Mouse (Mus musculus) lung, embryonic 15.5 days (tissue): Measurements from ENCODE around the gene Olfr1465. TPM values are rescaled to one million over a fixed set of nuclear protein-coding genes. Genes with fewer than 3 reads are reported as not detected.

Source experiments
- ATAC-seq: fragments of 200-750 bp; cut with Nextera tagmentation; 2 replicates; pipeline ENCODE4 v1.8.0; 2017; ENCODE audit warnings: moderate number of reproducible peaks, borderline replicate concordance; ENCODE audit not compliant: low FRiP score, low TSS enrichment; ENCODE audit errors: extremely low read depth
- H3K27ac ChIP-seq: fragments of 300-500 bp; sonication (generic); 2 replicates; pipeline ENCODE4 v1.5.1; 2015; ENCODE audit warnings: moderate library complexity, mild to moderate bottlenecking, inconsistent platforms
- H3K27me3 ChIP-seq: fragments of 300-500 bp; sonication (generic); 2 replicates; pipeline ENCODE4 v1.6.1; 2015; ENCODE audit warnings: inconsistent platforms
- H3K36me3 ChIP-seq: fragments of 300-500 bp; sonication (generic); 2 replicates; pipeline ENCODE4 v1.6.1; 2015; ENCODE audit warnings: inconsistent platforms
- H3K4me1 ChIP-seq: fragments of 300-500 bp; sonication (generic); 2 replicates; pipeline ENCODE4 v1.6.1; 2015; ENCODE audit warnings: inconsistent platforms
- H3K4me2 ChIP-seq: fragments of 300-500 bp; sonication (generic); 2 replicates; pipeline ENCODE4 v1.6.1; 2015; ENCODE audit warnings: inconsistent platforms, mild to moderate bottlenecking, moderate library complexity
- H3K4me3 ChIP-seq: fragments of 300-500 bp; sonication (generic); 2 replicates; pipeline ENCODE4 v1.5.1; 2015; ENCODE audit warnings: mild to moderate bottlenecking, inconsistent platforms
- H3K9ac ChIP-seq: fragments of 300-500 bp; sonication (generic); 2 replicates; pipeline ENCODE4 v1.6.1; 2015; ENCODE audit warnings: inconsistent platforms
- H3K9me3 ChIP-seq: fragments of 300-500 bp; sonication (generic); 2 replicates; pipeline ENCODE4 v1.6.1; 2016; ENCODE audit warnings: inconsistent platforms
- WGBS: fragments of 180-500 bp; shearing (Covaris S2); methylation state at CpG from one replicate; pipeline ENCODE4 v1.1.7; 2015; 5-methylcytosine and 5-hydroxymethylcytosine counted together
- polyA plus RNA-seq: library from polyadenylated mRNA; unstranded; fragments of >200 nt; fragmentation: Nextera tagmentation; extraction: Ambion mirVana; gene quantifications from 2 replicates; pipeline ENCODE4 v1.2.1, GENCODE M21; 2015

Gene Olfr1465
- not detected in 2 replicates for polyA plus RNA-seq

DNA sequence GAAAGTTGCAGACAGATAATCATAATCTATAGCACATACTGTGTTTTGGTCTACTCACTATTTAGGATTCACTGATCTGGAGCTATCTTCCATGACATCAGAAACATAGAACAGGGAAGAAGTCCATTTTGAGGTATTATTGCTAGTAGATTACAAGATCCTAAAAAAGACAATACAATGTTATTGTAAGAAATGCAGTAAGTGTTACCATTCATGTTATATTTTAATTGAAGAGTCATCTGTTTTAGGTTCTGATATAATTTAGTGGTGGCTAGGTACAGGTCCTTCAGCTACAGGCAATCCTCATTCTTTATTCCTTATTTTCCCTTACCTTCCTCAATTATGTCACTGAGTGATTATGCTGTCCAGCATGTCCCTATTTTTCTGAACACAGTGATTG lies at the start of gene Olfr1465:
Gene Olfr1465, minus strand, starts transcription at position 101 of the 400 bp plus-strand sequence.
- Histone ChIP-seq H3K9ac (no peak within 1 kb of the TSS), H3K27me3 (no peaks in the 10 kb centered on the region), H3K9me3 (no peaks in the 10 kb centered on the region), H3K4me2 (no peak within 1 kb of the TSS), H3K4me3 (no peak within 1 kb of the TSS), H3K36me3 (no peaks in the 10 kb centered on the region), H3K27ac (no peak within 1 kb of the TSS), H3K4me1 (no peaks in the 10 kb centered on the region)
- no peak for ATAC-seq

DNA sequence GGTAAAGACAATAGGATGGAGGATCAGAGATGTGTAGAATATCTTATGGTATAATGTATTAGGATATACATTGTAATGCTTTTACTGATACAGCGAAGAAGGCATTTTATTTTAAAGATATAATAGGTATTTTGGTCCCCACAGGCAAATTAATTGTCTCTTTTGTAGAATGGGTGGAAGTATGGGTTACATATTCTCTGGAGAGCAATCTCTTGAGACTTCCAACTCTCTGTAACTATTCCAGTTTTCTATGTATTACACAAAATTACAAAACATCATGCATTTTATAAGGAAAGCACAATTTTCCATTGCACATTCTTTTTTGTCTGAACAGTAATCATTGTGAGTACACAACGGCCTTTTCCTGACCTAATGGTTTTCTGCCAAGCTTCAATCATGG lies 46.6 kb upstream of the Olfr1465 start, which contains the start of gene Olfr1467:
Gene Olfr1467, plus strand, starts transcription at position 301 of the 400 bp plus-strand sequence.
- Histone ChIP-seq H3K9me3 (0 out of 2 replicates have a peak, but pooled peaks cover 4% of the 10 kb centered on the region), H3K27me3 (no peaks in the 10 kb centered on the region), H3K4me2 (no peak within 1 kb of the TSS), H3K4me3 (no peak within 1 kb of the TSS), H3K27ac (no peak within 1 kb of the TSS), H3K9ac (no peak within 1 kb of the TSS), H3K36me3 (no peaks in the 10 kb centered on the region), H3K4me1 (no peaks in the 10 kb centered on the region)
- WGBS = 69% methylated on average over 2 of the region's 2 CpGs
- no peak for ATAC-seq

- Histone ChIP-seq H3K9ac (no peak within 1 kb of the TSS), H3K4me3 (no peak within 1 kb of the TSS), H3K36me3 (no peaks in the 10 kb centered on the region), H3K4me1 (no peaks in the 10 kb centered on the region), H3K27ac (no peak within 1 kb of the TSS), H3K4me2 (no peak within 1 kb of the TSS), H3K9me3 (no peaks in the 10 kb centered on the region), H3K27me3 (no peaks in the 10 kb centered on the region)
- no peak for ATAC-seq
- WGBS = 90% methylated on average over 2 of the region's 2 CpGs
Measured at GRCm38 (mm10) chr19:13338562-13338961, 23.2 kb upstream of the Olfr1465 start, which contains the start of gene Olfr1466. Gene Olfr1466 (plus strand): TSS chr19:13338862.

Other genes starting within 250 kb of the Olfr1465 start
- not detected in 2 replicates for gene Olfr1457, start 217.7 kb downstream of the Olfr1465 start, polyA plus RNA-seq
- gene Olfr1458, start 208.8 kb downstream of the Olfr1465 start, polyA plus RNA-seq = not detected in 2 replicates
- not detected in 2 replicates for gene Olfr1459, start 166.0 kb downstream of the Olfr1465 start, polyA plus RNA-seq
- not detected in 2 replicates for gene Olfr1461, start 152.5 kb downstream of the Olfr1465 start, polyA plus RNA-seq
- not detected in 2 replicates for gene Olfr1462, start 129.8 kb downstream of the Olfr1465 start, polyA plus RNA-seq
- gene Olfr1463, start 84.2 kb downstream of the Olfr1465 start, polyA plus RNA-seq = not detected in 2 replicates
- gene Olfr1466, start 23.3 kb upstream of the Olfr1465 start, polyA plus RNA-seq = not detected in 2 replicates
- gene Olfr1467, start 46.7 kb upstream of the Olfr1465 start, polyA plus RNA-seq = not detected in 2 replicates
- gene Olfr1469, start 92.3 kb upstream of the Olfr1465 start, polyA plus RNA-seq = not detected in 2 replicates
- gene Olfr1471, start 127.9 kb upstream of the Olfr1465 start, polyA plus RNA-seq = not detected in 2 replicates
- gene Olfr1472, start 140.5 kb upstream of the Olfr1465 start, polyA plus RNA-seq = not detected in 2 replicates
- not detected in 2 replicates for gene Olfr1474, start 154.0 kb upstream of the Olfr1465 start, polyA plus RNA-seq
- not detected in 2 replicates for gene Olfr1475, start 164.7 kb upstream of the Olfr1465 start, polyA plus RNA-seq
- gene Olfr1477, start 185.0 kb upstream of the Olfr1465 start, polyA plus RNA-seq = not detected in 2 replicates
- gene Olfr1480, start 212.4 kb upstream of the Olfr1465 start, polyA plus RNA-seq = not detected in 2 replicates